Mouse (Mus musculus) heart, embryonic 10.5 days (tissue): Measurements from ENCODE around the gene Surf4. TPM values are rescaled to one million over a fixed set of nuclear protein-coding genes. Genes with fewer than 3 reads are reported as not detected.

Source experiments
- DNase-seq: peaks from one replicate; pipeline ENCODE4 v3.0.0-alpha.2; 2017; ENCODE audit warnings: low spot score
- H3K27ac ChIP-seq: fragments of 300-500 bp; sonication (generic); 2 replicates; pipeline ENCODE4 v1.5.1; 2016; ENCODE audit warnings: mild to moderate bottlenecking
- H3K27me3 ChIP-seq: fragments of 300-500 bp; sonication (generic); 2 replicates; pipeline ENCODE4 v1.6.1; 2016; ENCODE audit warnings: mild to moderate bottlenecking; ENCODE audit not compliant: poor library complexity, insufficient read depth, severe bottlenecking
- H3K36me3 ChIP-seq: fragments of 300-500 bp; sonication (generic); 2 replicates; pipeline ENCODE4 v1.6.1; 2016; ENCODE audit warnings: mild to moderate bottlenecking, moderate library complexity
- H3K4me1 ChIP-seq: fragments of 300-500 bp; sonication (generic); 2 replicates; pipeline ENCODE4 v1.6.1; 2016; ENCODE audit warnings: mild to moderate bottlenecking
- H3K4me3 ChIP-seq: fragments of 300-500 bp; sonication (generic); 2 replicates; pipeline ENCODE4 v1.5.1; 2016; ENCODE audit warnings: mild to moderate bottlenecking, moderate library complexity
- H3K9me3 ChIP-seq: fragments of 300-500 bp; sonication (generic); 2 replicates; pipeline ENCODE4 v1.6.1; 2016; ENCODE audit warnings: mild to moderate bottlenecking, moderate library complexity
- WGBS: fragments of 180-500 bp; shearing (Covaris S2); methylation state at CpG from one replicate; pipeline ENCODE4 v1.1.7; 2016; 5-methylcytosine and 5-hydroxymethylcytosine counted together
- polyA plus RNA-seq: library from polyadenylated mRNA; unstranded; fragments of >200 nt; fragmentation: Nextera tagmentation; extraction: Ambion mirVana; gene quantifications from 2 replicates; pipeline ENCODE4 v1.2.1, GENCODE M21; 2016

The Surf4 gene
- polyA plus RNA-seq, 1 experiment from 2014 or later: 242 TPM

DNA sequence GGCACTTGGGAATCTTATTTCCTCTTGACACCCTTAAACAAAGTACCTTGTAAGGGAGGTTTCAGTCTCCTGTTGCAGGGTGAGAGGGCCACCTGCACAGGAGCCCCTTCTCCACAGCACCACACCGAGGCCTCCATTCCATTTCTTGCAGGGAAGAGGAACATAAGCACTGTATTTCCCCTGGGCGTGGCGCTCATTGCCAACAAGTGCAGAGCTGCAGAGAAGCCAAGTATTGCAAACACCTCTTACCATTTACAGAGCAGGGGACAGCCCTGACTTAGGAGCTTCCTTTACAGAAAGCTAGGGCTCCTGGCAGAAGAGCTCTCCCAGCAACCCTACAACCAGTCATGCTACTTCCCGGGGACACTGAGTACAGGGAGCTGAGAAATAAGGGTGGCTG lies 18.5 kb upstream of the Surf4 start:
- WGBS: 87% methylated on average over 4 of the region's 4 CpGs
- Histone ChIP-seq H3K27ac (no peak overlapping the region), H3K9me3 (no peaks in the 10 kb centered on the region), H3K4me1 (no peaks in the 10 kb centered on the region), H3K27me3 (no peaks in the 10 kb centered on the region), H3K36me3 (peaks cover 87% of the 10 kb centered on the region), H3K4me3 (no peak overlapping the region)
- no peak for DNase-seq

GRCm38 (mm10) chr2:26951346-26951905 lies 17.7 kb upstream of the Surf4 start:
- DNase-seq: no peak
- Histone ChIP-seq H3K27me3 (no peaks in the 10 kb centered on the region), H3K4me3 (no peak overlapping the region), H3K36me3 (peaks cover 79% of the 10 kb centered on the region), H3K9me3 (no peaks in the 10 kb centered on the region), H3K4me1 (no peaks in the 10 kb centered on the region), H3K27ac (no peak overlapping the region)
- WGBS: 88% methylated on average over 8 of the region's 8 CpGs

DNA sequence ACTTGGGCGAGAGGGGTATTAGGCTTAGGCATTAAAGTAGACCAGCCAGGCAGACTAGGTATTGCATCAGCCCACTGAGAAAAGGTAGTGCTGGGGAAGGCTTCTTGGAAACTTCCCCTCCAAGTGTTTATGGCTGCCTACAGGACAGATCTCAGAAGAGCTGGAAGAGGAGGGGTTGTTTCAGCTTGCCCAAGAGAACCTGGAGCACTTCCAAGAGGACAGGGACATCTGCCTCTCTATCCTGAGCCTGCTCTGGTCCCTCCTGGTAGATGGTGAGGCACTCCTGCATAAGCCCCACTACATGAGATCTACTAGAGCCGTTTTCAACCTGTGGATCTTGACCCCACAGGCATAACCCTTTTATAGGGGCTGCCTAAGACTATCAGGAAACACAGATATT lies 16.7 kb upstream of the Surf4 start:
- 89% methylated on average over 2 of the region's 2 CpGs for WGBS
- no peaks in the 10 kb centered on the region for H3K4me1 ChIP-seq
- DNase-seq: no peak
- H3K4me3 ChIP-seq: no peak overlapping the region
- H3K36me3 ChIP-seq: peaks cover 69% of the 10 kb centered on the region
- no peak overlapping the region for H3K27ac ChIP-seq
- no peaks in the 10 kb centered on the region for H3K27me3 ChIP-seq
- no peaks in the 10 kb centered on the region for H3K9me3 ChIP-seq

- WGBS: 81% methylated on average over 3 of the region's 3 CpGs
- H3K36me3 ChIP-seq: peaks cover 6% of the 10 kb centered on the region; the same call in 1 of the 2 replicates
- no peak for DNase-seq
- no peak overlapping the region for H3K4me3 ChIP-seq
- H3K9me3 ChIP-seq: no peaks in the 10 kb centered on the region
- H3K27ac ChIP-seq: no peak overlapping the region
- H3K27me3 ChIP-seq: no peaks in the 10 kb centered on the region
- no peaks in the 10 kb centered on the region for H3K4me1 ChIP-seq
These were observed 9.5 kb upstream of the Surf4 start for GRCm38 (mm10) chr2:26943253-26943652.

GRCm38 (mm10) chr2:26941539-26941938 lies 7.8 kb upstream of the Surf4 start:
- Histone ChIP-seq H3K4me1 (no peaks in the 10 kb centered on the region), H3K27me3 (no peaks in the 10 kb centered on the region), H3K27ac (no peak overlapping the region), H3K36me3 (no peaks in the 10 kb centered on the region), H3K9me3 (no peaks in the 10 kb centered on the region), H3K4me3 (no peak overlapping the region)
- no peak for DNase-seq
- 39% methylated on average over 5 of the region's 5 CpGs for WGBS

DNA sequence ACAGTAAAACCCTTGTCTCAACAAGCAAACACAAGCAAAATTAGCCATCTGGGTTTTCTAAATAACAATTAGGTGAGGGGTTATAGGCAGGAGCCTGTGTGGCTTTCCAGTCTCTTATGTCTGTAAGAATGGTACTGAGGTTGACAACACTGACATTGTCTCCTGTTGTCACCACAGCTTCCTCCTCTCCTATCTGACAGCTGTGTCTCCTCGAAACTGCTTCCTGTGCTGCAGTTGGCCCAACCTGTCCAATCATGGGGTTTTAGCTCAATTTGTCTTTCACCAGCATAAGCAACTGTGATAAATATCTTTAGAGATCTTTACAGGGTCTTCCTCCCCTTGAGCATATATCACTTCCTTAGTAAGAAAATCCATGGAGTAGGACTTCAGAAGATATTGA lies 2.7 kb upstream of the Surf4 start:
- Histone ChIP-seq H3K27me3 (no peaks in the 10 kb centered on the region), H3K4me1 (peaks cover 12% of the 10 kb centered on the region; the same call in 1 of the 2 replicates), H3K27ac (no peak overlapping the region), H3K9me3 (no peaks in the 10 kb centered on the region), H3K4me3 (no peak overlapping the region), H3K36me3 (0 out of 2 replicates have a peak, but pooled peaks cover 4% of the 10 kb centered on the region)
- no peak for DNase-seq
- 41% methylated on average over 1 of the region's 1 CpGs for WGBS

GRCm38 (mm10) chr2:26935286-26935685 lies 1.6 kb upstream of the Surf4 start:
- 92% methylated on average over 2 of the region's 2 CpGs for WGBS
- Histone ChIP-seq H3K27ac (no peak overlapping the region), H3K9me3 (no peaks in the 10 kb centered on the region), H3K36me3 (peaks cover 15% of the 10 kb centered on the region), H3K27me3 (no peaks in the 10 kb centered on the region), H3K4me3 (no peak overlapping the region), H3K4me1 (peaks cover 24% of the 10 kb centered on the region)
- no peak for DNase-seq

- WGBS: 1% methylated on average over 46 of the region's 49 CpGs
- Histone ChIP-seq H3K9me3 (no peaks in the 10 kb centered on the region), H3K27ac (peak overlapping the region; percentile 95), H3K36me3 (peaks cover 41% of the 10 kb centered on the region), H3K27me3 (no peaks in the 10 kb centered on the region), H3K4me1 (peaks cover 35% of the 10 kb centered on the region), H3K4me3 (peak overlapping the region; percentile 97)
- peak; percentile 83 for DNase-seq
These were observed 1.0 kb downstream of the Surf4 start for GRCm38 (mm10) chr2:26932473-26933303.

DNA sequence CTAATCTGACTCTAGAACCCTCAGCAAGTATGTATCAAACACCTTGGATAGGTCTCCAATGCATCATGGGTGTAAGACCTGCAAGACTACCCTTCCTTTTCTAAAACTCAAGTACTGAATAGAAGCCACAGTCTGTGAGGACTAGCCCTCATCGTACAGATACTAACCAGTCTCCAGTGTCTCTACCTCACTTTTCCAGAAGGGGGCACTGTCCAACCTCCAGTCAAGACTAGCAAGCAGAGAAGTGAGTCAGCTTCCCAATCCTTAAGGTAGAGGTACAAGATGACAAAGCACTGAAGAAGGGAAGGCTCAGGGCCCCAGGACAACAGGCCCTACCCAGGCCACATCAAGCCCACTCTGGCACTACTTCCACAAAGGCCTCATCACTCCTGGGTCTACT lies 3.3 kb downstream of the Surf4 start:
- 62% methylated on average over 1 of the region's 1 CpGs for WGBS
- no peaks in the 10 kb centered on the region for H3K9me3 ChIP-seq
- no peak overlapping the region for H3K27ac ChIP-seq
- peaks cover 35% of the 10 kb centered on the region for H3K4me1 ChIP-seq
- peaks cover 64% of the 10 kb centered on the region for H3K36me3 ChIP-seq
- H3K27me3 ChIP-seq: no peaks in the 10 kb centered on the region
- DNase-seq: no peak
- no peak overlapping the region for H3K4me3 ChIP-seq

- 83% methylated on average over 6 of the region's 6 CpGs for WGBS
- no peak overlapping the region for H3K4me3 ChIP-seq
- H3K27me3 ChIP-seq: no peaks in the 10 kb centered on the region
- H3K9me3 ChIP-seq: no peaks in the 10 kb centered on the region
- H3K27ac ChIP-seq: no peak overlapping the region
- peaks cover 89% of the 10 kb centered on the region for H3K36me3 ChIP-seq
- peaks cover 30% of the 10 kb centered on the region for H3K4me1 ChIP-seq
- DNase-seq: no peak
These were observed 5.8 kb downstream of the Surf4 start for GRCm38 (mm10) chr2:26927745-26928476.

DNA sequence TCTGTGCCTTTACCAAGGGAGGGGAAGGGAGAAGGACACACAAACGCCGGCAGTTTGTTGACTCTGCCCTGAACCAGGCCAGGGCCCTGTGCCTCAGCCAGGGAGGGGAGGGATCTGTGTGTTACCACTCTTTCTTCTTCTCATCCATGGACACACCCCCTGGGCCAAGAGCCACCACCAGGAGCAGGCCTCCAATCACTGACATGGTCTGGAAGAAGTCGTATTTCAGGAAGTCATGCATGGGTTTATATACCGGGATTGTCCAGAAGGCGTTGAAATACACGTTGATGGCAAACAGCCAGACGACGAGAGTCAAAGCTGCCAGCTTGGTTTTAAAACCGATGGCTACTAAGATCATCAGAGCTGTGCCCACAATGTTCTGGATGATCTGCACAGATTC lies 11.9 kb downstream of the Surf4 start:
- H3K27me3 ChIP-seq: no peaks in the 10 kb centered on the region
- H3K4me1 ChIP-seq: peaks cover 15% of the 10 kb centered on the region
- H3K4me3 ChIP-seq: no peak overlapping the region
- 74% methylated on average over 9 of the region's 9 CpGs for WGBS
- no peak for DNase-seq
- H3K27ac ChIP-seq: no peak overlapping the region
- peaks cover 91% of the 10 kb centered on the region for H3K36me3 ChIP-seq
- no peaks in the 10 kb centered on the region for H3K9me3 ChIP-seq

DNA sequence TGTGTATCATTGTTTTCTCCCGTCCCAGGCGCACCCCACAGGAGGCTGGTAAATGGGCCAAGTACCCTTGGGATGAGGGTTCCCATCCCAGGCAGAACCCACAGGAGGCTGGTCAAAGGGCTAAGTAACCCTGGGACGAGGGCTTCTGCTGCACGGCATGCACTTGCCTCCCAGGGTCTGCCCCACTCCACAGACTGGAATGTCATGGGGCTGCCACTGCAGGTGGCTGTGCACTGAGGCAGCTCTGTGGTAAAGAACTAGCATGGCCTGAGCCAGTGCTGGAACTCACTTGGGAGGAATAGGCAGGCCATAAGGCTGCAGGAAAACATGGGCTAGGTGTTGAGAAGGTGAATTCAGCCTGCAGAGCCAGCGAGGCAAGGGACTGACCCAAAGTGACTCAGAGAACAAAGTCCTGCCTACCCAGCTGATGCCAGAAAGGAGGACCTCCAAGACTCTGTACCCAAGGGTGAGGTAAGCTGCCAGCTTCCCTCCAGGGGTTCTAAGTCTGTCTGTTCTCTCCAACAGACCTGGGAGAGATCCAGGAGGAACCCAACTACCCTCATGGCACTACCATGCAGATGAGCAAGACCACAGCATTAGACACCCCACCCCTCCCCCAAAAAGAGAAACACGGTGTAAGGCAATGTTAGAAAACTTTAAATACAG lies 13.4 kb downstream of the Surf4 start:
- 89% methylated on average over 6 of the region's 6 CpGs for WGBS

GRCm38 (mm10) chr2:26919684-26920083 lies 14.0 kb downstream of the Surf4 start:
- Histone ChIP-seq H3K36me3 (peaks cover 71% of the 10 kb centered on the region), H3K27ac (no peak overlapping the region), H3K4me3 (no peak overlapping the region), H3K27me3 (no peaks in the 10 kb centered on the region), H3K4me1 (peaks cover 27% of the 10 kb centered on the region), H3K9me3 (no peaks in the 10 kb centered on the region)
- no peak for DNase-seq
- WGBS: 83% methylated on average over 3 of the region's 3 CpGs

More for the DNA sequence above, 13.4 kb downstream of the Surf4 start:
- no peak for DNase-seq
- Histone ChIP-seq H3K9me3 (no peaks in the 10 kb centered on the region), H3K36me3 (peaks cover 76% of the 10 kb centered on the region), H3K27me3 (no peaks in the 10 kb centered on the region), H3K4me1 (peaks cover 23% of the 10 kb centered on the region), H3K27ac (no peak overlapping the region), H3K4me3 (no peak overlapping the region)
